Mouse (Mus musculus) spleen, postnatal 36 days (tissue): ENCODE measurements at regions not wholly inside any gene's neighbourhood (a gene's known extent, or its start where the extent isn't known, plus 50 kb on each side); places are given as distances from the start of the nearest gene placed in this dataset.

Source experiments
- DNase-seq, 2 experiments: peaks; one replicate each; pipeline ENCODE4 v3.0.0; 2022; ENCODE audit warnings: low spot score in 2 of 2, mixed read lengths in 1 of 2

GRCm38 (mm10) chr10:44646615-44647014, 118.3 kb upstream of the Prdm1 start:
- DNase-seq = no peak

GRCm38 (mm10) chr10:44641616-44642015, 113.3 kb upstream of the Prdm1 start:
- peak in 1 of 2 experiments; percentile 25 for DNase-seq

- no peak for DNase-seq
Observed at GRCm38 (mm10) chr10:44640620-44641019, 112.3 kb upstream of the Prdm1 start.

GRCm38 (mm10) chr10:44638678-44639077, 110.4 kb upstream of the Prdm1 start:
- DNase-seq = peak; percentile 60 to 62

- no peak for DNase-seq
Observed at GRCm38 (mm10) chr10:44636786-44637185, 108.5 kb upstream of the Prdm1 start.

GRCm38 (mm10) chr10:44636061-44636460, 107.8 kb upstream of the Prdm1 start:
- peak; percentile 82 to 87 for DNase-seq

GRCm38 (mm10) chr10:44631584-44631983, 103.3 kb upstream of the Prdm1 start:
- peak; percentile 59 to 68 for DNase-seq

- peak; percentile 56 to 66 for DNase-seq
Observed at GRCm38 (mm10) chr10:44630485-44630884, 102.2 kb upstream of the Prdm1 start.

GRCm38 (mm10) chr10:44628387-44628786, 100.1 kb upstream of the Prdm1 start:
- DNase-seq = no peak

GRCm38 (mm10) chr10:44627431-44627830, 99.1 kb upstream of the Prdm1 start:
- DNase-seq = no peak

- DNase-seq = no peak
Observed at GRCm38 (mm10) chr10:44625521-44625920, 97.2 kb upstream of the Prdm1 start.

GRCm38 (mm10) chr10:44615586-44615985, 87.3 kb upstream of the Prdm1 start:
- no peak for DNase-seq

GRCm38 (mm10) chr10:44612571-44612970, 84.3 kb upstream of the Prdm1 start:
- no peak for DNase-seq

GRCm38 (mm10) chr10:44611399-44611798, 83.1 kb upstream of the Prdm1 start:
- DNase-seq = peak in 1 of 2 experiments; percentile 20

- DNase-seq = no peak
Observed at GRCm38 (mm10) chr10:44609187-44609586, 80.9 kb upstream of the Prdm1 start.

- peak; percentile 60 to 63 for DNase-seq
Observed at GRCm38 (mm10) chr10:44607334-44607851, 79.1 kb upstream of the Prdm1 start.

GRCm38 (mm10) chr10:44604512-44604911, 76.2 kb upstream of the Prdm1 start:
- DNase-seq = no peak

- DNase-seq = no peak
Observed at GRCm38 (mm10) chr10:44603461-44603860, 75.2 kb upstream of the Prdm1 start.

GRCm38 (mm10) chr10:44601550-44601949, 73.2 kb upstream of the Prdm1 start:
- no peak for DNase-seq

- DNase-seq = no peak
Observed at GRCm38 (mm10) chr10:44599964-44600334, 71.6 kb upstream of the Prdm1 start.

GRCm38 (mm10) chr10:44599331-44599963, 71.1 kb upstream of the Prdm1 start:
- DNase-seq = no peak

- no peak for DNase-seq
Observed at GRCm38 (mm10) chr10:44598615-44599014, 70.3 kb upstream of the Prdm1 start.

GRCm38 (mm10) chr10:44595932-44596331, 67.6 kb upstream of the Prdm1 start:
- DNase-seq = no peak

- no peak for DNase-seq
Observed at GRCm38 (mm10) chr10:44589842-44590241, 61.5 kb upstream of the Prdm1 start.
